Mouse (Mus musculus) MEL (cell line): ENCODE results near the gene Tax1bp3. TPM values are rescaled to one million over a fixed set of nuclear protein-coding genes. Genes with fewer than 3 reads are reported as not detected.

Experiments
- CHD1 ChIP-seq: IDR thresholded peaks from 2 replicates; pipeline ENCODE4 v1.6.1; 2012; ENCODE audit warnings: low read depth, mild to moderate bottlenecking, inconsistent platforms, low read length, improper control_type of control experiment
- CHD2 ChIP-seq: IDR thresholded peaks from 2 replicates; pipeline ENCODE4 v1.6.1; 2011; ENCODE audit warnings: low read length, improper control_type of control experiment
- CTCF ChIP-seq, 3 experiments: IDR thresholded peaks in 2 of 3; conservative IDR thresholded peaks in 1 of 3; 2 replicates each; pipeline ENCODE4 v1.5.1; 2011 to 2012; ENCODE audit warnings: low read length in 3 of 3, low read depth in 2 of 3, mild to moderate bottlenecking in 2 of 3, improper control_type of control experiment in 1 of 3, inconsistent platforms in 1 of 3, mixed read lengths in 1 of 3, moderate library complexity in 1 of 3; ENCODE audit not compliant: control insufficient read depth in 1 of 3, insufficient read depth in 1 of 3, poor library complexity in 1 of 3, severe bottlenecking in 1 of 3
- ELF1 ChIP-seq: IDR thresholded peaks from 2 replicates; pipeline ENCODE4 v1.6.1; 2014; ENCODE audit warnings: low read depth, mild to moderate bottlenecking, inconsistent platforms, low read length, improper control_type of control experiment, moderate library complexity
- EP300 ChIP-seq, 2 experiments: IDR thresholded peaks; 2 replicates each; pipeline ENCODE4 v1.6.1; 2011; ENCODE audit warnings: improper control_type of control experiment in 2 of 2, low read length in 2 of 2, low read depth in 1 of 2, mild to moderate bottlenecking in 1 of 2
- ETS1 ChIP-seq: IDR thresholded peaks from 2 replicates; pipeline ENCODE4 v1.6.1; 2012; ENCODE audit warnings: low read depth, mild to moderate bottlenecking, inconsistent platforms, low read length, improper control_type of control experiment, moderate library complexity
- GATA1 ChIP-seq: IDR thresholded peaks from 2 replicates; pipeline ENCODE4 v1.6.1; 2011; ENCODE audit warnings: low read depth, low read length, improper control_type of control experiment
- HCFC1 ChIP-seq: IDR thresholded peaks from 2 replicates; pipeline ENCODE4 v1.6.1; 2012; ENCODE audit warnings: low read depth, mild to moderate bottlenecking, inconsistent platforms, low read length, improper control_type of control experiment, moderate library complexity
- JUND ChIP-seq: IDR thresholded peaks from 2 replicates; pipeline ENCODE4 v1.6.1; 2011; ENCODE audit warnings: low read depth, mild to moderate bottlenecking, improper control_type of control experiment, low read length
- KAT2A ChIP-seq: conservative IDR thresholded peaks from 2 replicates; pipeline ENCODE4 v1.6.1; 2012; ENCODE audit warnings: low read depth, low read length, improper control_type of control experiment, inconsistent platforms
- MAFK ChIP-seq: IDR thresholded peaks from 2 replicates; pipeline ENCODE4 v1.6.1; 2011; ENCODE audit warnings: low read depth, mild to moderate bottlenecking, low read length, improper control_type of control experiment, borderline replicate concordance
- MAX ChIP-seq: IDR thresholded peaks from 2 replicates; pipeline ENCODE4 v1.6.1; 2011; ENCODE audit warnings: low read length, improper control_type of control experiment
- MAZ ChIP-seq: IDR thresholded peaks from 2 replicates; pipeline ENCODE4 v1.6.1; 2012; ENCODE audit warnings: low read depth, mild to moderate bottlenecking, inconsistent platforms, low read length, improper control_type of control experiment
- MEF2A ChIP-seq: IDR thresholded peaks from 2 replicates; pipeline ENCODE4 v1.6.1; 2014; ENCODE audit warnings: low read depth, mild to moderate bottlenecking, inconsistent platforms, low read length, improper control_type of control experiment; ENCODE audit not compliant: poor library complexity, insufficient replicate concordance, severe bottlenecking; ENCODE audit errors: extremely low read depth
- MXI1 ChIP-seq: IDR thresholded peaks from 2 replicates; pipeline ENCODE4 v1.6.1; 2011; ENCODE audit warnings: mild to moderate bottlenecking, low read depth, low read length, improper control_type of control experiment
- MYC ChIP-seq: IDR thresholded peaks from 2 replicates; pipeline ENCODE4 v1.6.1; 2011; ENCODE audit warnings: low read depth, mild to moderate bottlenecking, low read length, improper control_type of control experiment, moderate library complexity
- NRF1 ChIP-seq: IDR thresholded peaks from 2 replicates; pipeline ENCODE4 v1.6.1; 2014; ENCODE audit warnings: low read depth, mild to moderate bottlenecking, inconsistent platforms, low read length, improper control_type of control experiment, moderate library complexity; ENCODE audit not compliant: poor library complexity, insufficient read depth, severe bottlenecking
- POLR2AphosphoS5 ChIP-seq: IDR thresholded peaks from 2 replicates; pipeline ENCODE4 v1.6.1; 2012; ENCODE audit warnings: low read depth, borderline replicate concordance, mild to moderate bottlenecking, inconsistent platforms, low read length, moderate library complexity, mixed read lengths
- RAD21 ChIP-seq: IDR thresholded peaks from 2 replicates; pipeline ENCODE4 v1.6.1; 2011; ENCODE audit warnings: mild to moderate bottlenecking, low read depth, low read length, improper control_type of control experiment
- RCOR1 ChIP-seq: IDR thresholded peaks from 2 replicates; pipeline ENCODE4 v1.6.1; 2012; ENCODE audit warnings: low read depth, mild to moderate bottlenecking, inconsistent platforms, low read length, improper control_type of control experiment
- SIN3A ChIP-seq: IDR thresholded peaks from 2 replicates; pipeline ENCODE4 v1.6.1; 2012; ENCODE audit warnings: low read length, improper control_type of control experiment, inconsistent platforms
- TCF12 ChIP-seq: IDR thresholded peaks from 2 replicates; pipeline ENCODE4 v1.6.1; 2014; ENCODE audit warnings: low read depth, mild to moderate bottlenecking, inconsistent platforms, low read length, improper control_type of control experiment, moderate library complexity
- UBTF ChIP-seq: IDR thresholded peaks from 2 replicates; pipeline ENCODE4 v1.6.1; 2012; ENCODE audit warnings: low read depth, mild to moderate bottlenecking, inconsistent platforms, low read length, improper control_type of control experiment, moderate library complexity, borderline replicate concordance; ENCODE audit not compliant: insufficient read depth
- USF1 ChIP-seq: IDR thresholded peaks from 2 replicates; pipeline ENCODE4 v1.6.1; 2014; ENCODE audit warnings: low read depth, mild to moderate bottlenecking, inconsistent platforms, low read length, improper control_type of control experiment, moderate library complexity
- ZC3H11A ChIP-seq: IDR thresholded peaks from 2 replicates; pipeline ENCODE4 v1.6.1; 2012; ENCODE audit warnings: low read depth, mild to moderate bottlenecking, inconsistent platforms, low read length, improper control_type of control experiment
- polyA plus RNA-seq, 2 experiments: library from polyadenylated mRNA; stranded (reverse) in 1 of 2; unstranded in 1 of 2; fragments of >175 nt in 1 of 2; fragments of >200 nt in 1 of 2; gene quantifications; 2 replicates each; pipeline versions ENCODE4 v1.2.1 to v1.2.4; 2012; ENCODE audit warnings: low replicate concordance in 2 of 2, low read depth in 1 of 2; ENCODE audit not compliant: insufficient read length in 2 of 2, insufficient read depth in 1 of 2, missing spikeins in 1 of 2
- total RNA-seq: library from RNA; depleted of rRNA; stranded (reverse); fragments of 300-350 nt; gene quantifications from 2 replicates; pipeline ENCODE4 v1.2.3, GENCODE M21; 2012

Tax1bp3 gene
- total and polyA plus RNA-seq, 3 experiments: 13.1 to 30.9 TPM; not detected in 1

DNA sequence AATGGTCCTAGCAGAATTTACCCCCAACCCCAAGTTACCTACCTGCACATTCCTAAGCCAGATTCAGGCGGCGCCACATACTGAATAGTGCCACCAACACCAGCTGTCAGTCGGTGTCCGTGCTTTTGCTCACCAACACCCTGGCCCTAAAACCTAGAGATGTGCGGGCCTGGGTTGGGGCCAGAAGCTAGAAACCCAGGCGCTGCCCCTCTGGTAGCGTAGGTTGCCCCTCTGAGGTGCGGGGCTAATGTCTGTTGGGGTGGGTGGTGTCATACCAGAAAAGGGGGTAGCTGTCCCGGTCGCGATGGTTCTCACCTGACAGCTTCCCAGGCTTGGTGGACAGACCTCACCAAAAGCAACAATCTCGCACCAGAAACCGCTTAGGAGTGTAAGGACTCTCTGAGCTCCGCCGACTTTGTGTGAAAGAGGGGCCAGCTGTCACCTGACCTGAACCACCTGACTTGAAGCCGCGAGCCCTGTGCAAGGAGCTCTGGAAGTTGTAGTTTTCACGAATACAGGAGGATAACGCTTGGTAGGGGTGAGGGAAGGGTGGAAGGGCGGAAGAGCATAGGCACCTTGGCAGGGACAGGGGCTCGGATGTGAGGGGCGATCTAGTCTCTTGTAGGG, 21.8 kb downstream of the Tax1bp3 start, which contains the start of gene Ctns (continued):
- no peak; the same call in 1 of the 2 replicates for TF ChIP-seq TCF12
- TF ChIP-seq MAFK: no peak
- TF ChIP-seq ELF1: 0 out of 2 replicates have a peak, but pooled peaks have one; percentile 55
- no peak for TF ChIP-seq POLR2AphosphoS5
- peak; percentile 57; the same call in 1 of the 2 replicates for TF ChIP-seq MAZ
- no peak for TF ChIP-seq NRF1
- peak; percentile 98 for TF ChIP-seq SIN3A
- no peak for TF ChIP-seq CTCF (IDR thresholded peaks at IDR 0.05 in 2 of 3, conservative IDR thresholded peaks at IDR 0.05 in 1 of 3; ENCODE audit: control insufficient read depth in 1 of 3, insufficient read depth in 1 of 3, low read depth in 2 of 3, low read length in 3 of 3, poor library complexity in 1 of 3, severe bottlenecking in 1 of 3)
- TF ChIP-seq ZC3H11A: no peak
- peak; percentile 25; the same call in 1 of the 2 replicates for TF ChIP-seq MYC
- no peak for TF ChIP-seq CHD1
- no peak; the same call in 1 of the 2 replicates for TF ChIP-seq MAX
- no peak for TF ChIP-seq RCOR1
- TF ChIP-seq KAT2A: peak; percentile 86
- no peak for TF ChIP-seq RAD21
- TF ChIP-seq EP300 (IDR thresholded peaks at IDR 0.05; ENCODE audit: low read depth in 1 of 2, low read length in 2 of 2): 0 out of 4 replicates have a peak, but pooled peaks of 1 of the 2 experiments have one; percentile 17
- peak; percentile 98 for TF ChIP-seq HCFC1
- TF ChIP-seq JUND: no peak
- no peak for TF ChIP-seq MEF2A
- TF ChIP-seq UBTF: no peak
- peak; percentile 71; the same call in 1 of the 2 replicates for TF ChIP-seq MXI1
- TF ChIP-seq GATA1: no peak
- peak; percentile 39; the same call in 1 of the 2 replicates for TF ChIP-seq ETS1
- TF ChIP-seq CHD2: peak; percentile 49
- TF ChIP-seq USF1: peak; percentile 98
